Mouse (Mus musculus): Measurements from ENCODE around the gene Tsc22d2. TPM values are rescaled to one million over a fixed set of nuclear protein-coding genes. Genes with fewer than 3 reads are reported as not detected.

The Tsc22d2 gene
- polyA plus RNA-seq (2016; fragmentation: Nextera tagmentation; extraction: Ambion mirVana): 15.1 and 16.9 TPM in 2 replicates

DNA sequence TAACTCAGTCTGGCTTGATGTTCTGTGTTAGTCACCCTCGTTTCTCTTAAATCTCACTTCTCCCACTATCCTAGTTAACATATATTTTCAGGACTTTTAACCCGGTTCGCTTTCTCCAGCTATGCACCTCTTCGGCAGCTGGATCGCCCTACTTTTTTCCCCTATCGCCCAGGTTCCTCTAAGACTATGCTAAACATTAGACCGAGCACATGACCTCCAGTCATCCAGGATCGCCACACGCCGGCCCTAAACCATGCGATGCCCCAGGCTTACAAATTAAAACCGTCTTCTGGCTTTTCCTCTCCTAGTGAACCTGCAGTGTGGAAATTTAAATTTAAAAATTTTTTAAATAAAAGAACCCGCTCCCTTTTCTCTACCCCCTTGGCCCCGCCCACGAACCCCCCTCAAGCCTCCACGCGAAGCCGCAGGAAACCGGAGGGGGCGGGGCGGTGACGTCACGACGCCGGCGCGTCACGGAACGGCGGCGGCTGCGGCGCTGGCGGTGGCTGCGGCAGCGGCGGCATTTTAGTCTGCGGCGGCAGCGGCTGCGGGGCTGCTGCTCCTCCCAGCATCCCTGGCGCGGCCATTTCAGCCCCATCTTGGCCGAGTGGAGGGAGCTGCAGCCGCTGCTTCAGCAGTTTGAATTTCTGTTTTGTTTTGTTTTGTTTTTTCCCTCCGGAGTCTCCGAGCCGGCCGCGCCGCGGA, at the start of gene Tsc22d2:
TSS of gene Tsc22d2 (plus strand) at position 482 of the 705 bp plus-strand sequence.
- Histone ChIP-seq H3K27me3 (no peaks in the 10 kb centered on the region), H3K4me1 (peaks cover 18% of the 10 kb centered on the region), H3K27ac (replicated peaks) (peak within 1 kb of the TSS; percentile 99), H3K9ac (replicated peaks) (peak within 1 kb of the TSS; percentile 99), H3K36me3 (no peaks in the 10 kb centered on the region), H3K4me2 (replicated peaks) (peak within 1 kb of the TSS; percentile 98), H3K4me3 (peak within 1 kb of the TSS; percentile 100), H3K9me3 (no peaks in the 10 kb centered on the region)
- WGBS: under 1% methylated on average over 52 of the region's 52 CpGs
- peak; percentile 73 for ATAC-seq (ENCODE audit: low FRiP score, low read depth)

GRCm38 (mm10) chr3:58366756-58367155, 47.8 kb upstream of the Tsc22d2 start:
- WGBS: 85% methylated on average over 3 of the region's 3 CpGs
- Histone ChIP-seq H3K4me2 (replicated peaks) (no peak overlapping the region), H3K36me3 (no peaks in the 10 kb centered on the region), H3K9me3 (no peaks in the 10 kb centered on the region), H3K27me3 (no peaks in the 10 kb centered on the region), H3K4me1 (peaks cover 3% of the 10 kb centered on the region), H3K4me3 (no peak overlapping the region), H3K27ac (replicated peaks) (no peak overlapping the region), H3K9ac (replicated peaks) (no peak overlapping the region)
- ATAC-seq (ENCODE audit: low FRiP score, low read depth): no peak

- Histone ChIP-seq H3K9ac (replicated peaks) (no peak overlapping the region), H3K4me2 (replicated peaks) (no peak overlapping the region), H3K27ac (replicated peaks) (no peak overlapping the region), H3K4me1 (peaks cover 17% of the 10 kb centered on the region), H3K9me3 (no peaks in the 10 kb centered on the region), H3K4me3 (no peak overlapping the region), H3K27me3 (peaks cover 7% of the 10 kb centered on the region; the same call in 1 of the 2 replicates), H3K36me3 (no peaks in the 10 kb centered on the region)
- no peak for ATAC-seq (ENCODE audit: low FRiP score, low read depth)
- WGBS: 82% methylated on average over 2 of the region's 2 CpGs
Measured at GRCm38 (mm10) chr3:58370811-58371210, 43.7 kb upstream of the Tsc22d2 start.

GRCm38 (mm10) chr3:58372066-58372904, 42.2 kb upstream of the Tsc22d2 start:
- H3K4me2 ChIP-seq (replicated peaks): peak overlapping the region; percentile 42
- H3K27me3 ChIP-seq: peaks cover 7% of the 10 kb centered on the region; the same call in 1 of the 2 replicates
- no peak overlapping the region for H3K4me3 ChIP-seq
- no peak overlapping the region for H3K27ac ChIP-seq (replicated peaks)
- 8% methylated on average over 9 of the region's 9 CpGs for WGBS
- no peaks in the 10 kb centered on the region for H3K9me3 ChIP-seq
- ATAC-seq (ENCODE audit: low FRiP score, low read depth): peak; percentile 92
- peaks cover 17% of the 10 kb centered on the region for H3K4me1 ChIP-seq
- H3K36me3 ChIP-seq: no peaks in the 10 kb centered on the region
- no peak overlapping the region for H3K9ac ChIP-seq (replicated peaks)

DNA sequence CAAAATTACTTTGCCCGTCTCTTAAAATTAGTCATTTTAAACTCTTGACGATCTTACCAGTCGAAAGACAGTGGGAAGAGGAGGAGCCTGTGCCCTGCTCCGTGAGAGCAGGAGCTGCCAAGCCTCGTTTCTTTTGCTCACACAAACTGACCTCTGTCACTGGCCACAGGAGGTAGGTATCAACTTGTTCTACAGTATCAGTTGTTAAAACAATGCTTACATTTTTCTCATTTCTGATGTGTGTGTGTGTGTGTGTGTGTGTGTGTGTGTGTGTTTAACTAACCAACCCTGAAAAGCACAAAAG, 41.7 kb upstream of the Tsc22d2 start:
- 0 out of 2 replicates have a peak, but pooled peaks have one; percentile 50 for ATAC-seq (ENCODE audit: low FRiP score, low read depth)
- Histone ChIP-seq H3K4me3 (no peak overlapping the region), H3K27me3 (peaks cover 7% of the 10 kb centered on the region; the same call in 1 of the 2 replicates), H3K4me2 (replicated peaks) (peak overlapping the region; percentile 42), H3K9ac (replicated peaks) (no peak overlapping the region), H3K9me3 (no peaks in the 10 kb centered on the region), H3K27ac (replicated peaks) (no peak overlapping the region), H3K36me3 (no peaks in the 10 kb centered on the region), H3K4me1 (peaks cover 19% of the 10 kb centered on the region)
- 17% methylated on average over 5 of the region's 5 CpGs for WGBS

DNA sequence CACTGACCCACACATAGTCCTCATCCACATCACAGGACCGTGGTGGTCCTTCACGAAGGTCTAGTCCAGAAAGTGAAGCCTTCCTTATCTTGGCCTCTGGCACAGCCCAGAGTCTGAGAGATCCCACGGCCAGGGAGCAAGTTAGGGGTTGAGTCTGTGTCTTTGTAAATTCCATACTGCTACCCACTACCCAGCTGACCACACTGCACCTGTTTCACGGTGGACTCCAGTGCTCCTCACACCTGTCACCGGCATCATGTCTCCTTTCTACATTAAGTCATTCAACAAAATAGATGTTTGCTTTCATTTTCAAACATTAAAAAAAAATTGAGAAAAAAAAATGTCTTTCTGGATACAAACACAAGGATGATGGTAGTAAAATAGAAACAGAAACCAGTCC, 40.2 kb upstream of the Tsc22d2 start:
- no peak overlapping the region for H3K27ac ChIP-seq (replicated peaks)
- ATAC-seq (ENCODE audit: low FRiP score, low read depth): no peak
- H3K36me3 ChIP-seq: no peaks in the 10 kb centered on the region
- no peak overlapping the region for H3K9ac ChIP-seq (replicated peaks)
- no peak overlapping the region for H3K4me2 ChIP-seq (replicated peaks)
- peaks cover 7% of the 10 kb centered on the region; the same call in 1 of the 2 replicates for H3K27me3 ChIP-seq
- H3K9me3 ChIP-seq: no peaks in the 10 kb centered on the region
- WGBS: 93% methylated on average over 5 of the region's 5 CpGs
- H3K4me1 ChIP-seq: peaks cover 19% of the 10 kb centered on the region
- no peak overlapping the region for H3K4me3 ChIP-seq

DNA sequence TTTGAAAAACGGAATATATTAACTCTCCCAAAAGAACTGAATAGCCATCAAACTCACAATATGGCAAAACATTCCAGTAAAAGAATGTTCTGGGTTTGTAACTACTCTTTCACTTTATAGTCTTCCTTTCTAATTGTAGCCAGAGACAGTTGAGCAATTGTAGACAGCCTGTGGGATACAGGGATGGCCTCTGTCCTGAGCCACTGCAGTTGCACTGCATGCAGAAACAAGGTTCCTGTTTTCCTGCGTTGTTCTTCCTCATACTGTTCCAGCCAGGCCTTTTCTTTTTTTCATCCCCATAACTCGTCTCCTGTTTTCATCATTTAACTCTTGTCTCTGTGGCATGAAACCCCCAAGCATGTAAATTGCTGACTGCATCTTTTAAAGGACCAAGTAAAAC, 37.8 kb upstream of the Tsc22d2 start:
- Histone ChIP-seq H3K4me3 (no peak overlapping the region), H3K27ac (replicated peaks) (no peak overlapping the region), H3K36me3 (no peaks in the 10 kb centered on the region), H3K4me1 (peaks cover 17% of the 10 kb centered on the region), H3K4me2 (replicated peaks) (no peak overlapping the region), H3K27me3 (peaks cover 7% of the 10 kb centered on the region; the same call in 1 of the 2 replicates), H3K9ac (replicated peaks) (no peak overlapping the region), H3K9me3 (no peaks in the 10 kb centered on the region)
- no peak for ATAC-seq (ENCODE audit: low FRiP score, low read depth)
- 68% methylated on average over 3 of the region's 3 CpGs for WGBS

GRCm38 (mm10) chr3:58377589-58378134, 36.9 kb upstream of the Tsc22d2 start:
- peaks cover 7% of the 10 kb centered on the region; the same call in 1 of the 2 replicates for H3K27me3 ChIP-seq

GRCm38 (mm10) chr3:58382676-58383075, 31.8 kb upstream of the Tsc22d2 start:
- no peaks in the 10 kb centered on the region for H3K27me3 ChIP-seq
- no peaks in the 10 kb centered on the region for H3K36me3 ChIP-seq
- no peak overlapping the region for H3K9ac ChIP-seq (replicated peaks)
- 0 out of 2 replicates have a peak, but pooled peaks cover under 1% of the 10 kb centered on the region for H3K4me1 ChIP-seq
- H3K4me2 ChIP-seq (replicated peaks): no peak overlapping the region
- H3K27ac ChIP-seq (replicated peaks): no peak overlapping the region
- no peak for ATAC-seq (ENCODE audit: low FRiP score, low read depth)
- no peak overlapping the region for H3K4me3 ChIP-seq
- WGBS: 92% methylated on average over 1 of the region's 1 CpGs
- H3K9me3 ChIP-seq: no peaks in the 10 kb centered on the region

More at GRCm38 (mm10) chr3:58377589-58378134, 36.9 kb upstream of the Tsc22d2 start:
- 55% methylated on average over 5 of the region's 5 CpGs for WGBS
- H3K4me2 ChIP-seq (replicated peaks): no peak overlapping the region
- H3K4me1 ChIP-seq: peaks cover 8% of the 10 kb centered on the region; the same call in 1 of the 2 replicates
- no peak for ATAC-seq (ENCODE audit: low FRiP score, low read depth)
- no peak overlapping the region for H3K9ac ChIP-seq (replicated peaks)
- no peaks in the 10 kb centered on the region for H3K36me3 ChIP-seq
- H3K9me3 ChIP-seq: no peaks in the 10 kb centered on the region
- no peak overlapping the region for H3K27ac ChIP-seq (replicated peaks)
- no peak overlapping the region for H3K4me3 ChIP-seq

- WGBS: 50% methylated on average over 1 of the region's 1 CpGs
- Histone ChIP-seq H3K27ac (replicated peaks) (no peak overlapping the region), H3K9ac (replicated peaks) (no peak overlapping the region), H3K27me3 (no peaks in the 10 kb centered on the region), H3K4me2 (replicated peaks) (no peak overlapping the region), H3K36me3 (no peaks in the 10 kb centered on the region), H3K4me3 (no peak overlapping the region), H3K4me1 (no peaks in the 10 kb centered on the region), H3K9me3 (no peaks in the 10 kb centered on the region)
- no peak for ATAC-seq (ENCODE audit: low FRiP score, low read depth)
Measured at GRCm38 (mm10) chr3:58385060-58385459, 29.5 kb upstream of the Tsc22d2 start.

DNA sequence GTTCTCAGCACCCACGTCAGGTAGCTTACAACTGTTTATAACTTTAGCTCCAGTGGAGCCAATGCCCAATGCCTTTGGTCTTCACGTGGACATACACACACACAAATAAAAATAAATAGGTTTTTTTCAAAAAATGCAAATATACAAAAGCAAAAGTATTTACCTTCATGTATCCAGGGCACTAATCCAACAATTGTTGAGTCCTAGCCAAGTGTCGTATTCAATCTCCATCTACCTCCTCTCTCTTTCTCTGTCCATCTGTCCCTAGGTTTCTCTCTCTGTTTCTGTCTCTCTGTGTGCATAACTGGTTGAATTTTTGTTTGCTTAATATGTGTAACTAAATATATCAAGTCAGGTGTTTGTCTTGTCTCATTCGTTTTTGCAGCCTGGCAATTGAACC, 25.8 kb upstream of the Tsc22d2 start:
- H3K9me3 ChIP-seq: no peaks in the 10 kb centered on the region
- H3K4me2 ChIP-seq (replicated peaks): no peak overlapping the region
- ATAC-seq (ENCODE audit: low FRiP score, low read depth): no peak
- H3K4me1 ChIP-seq: no peaks in the 10 kb centered on the region
- H3K27me3 ChIP-seq: no peaks in the 10 kb centered on the region
- H3K36me3 ChIP-seq: no peaks in the 10 kb centered on the region
- 85% methylated on average over 4 of the region's 4 CpGs for WGBS
- H3K9ac ChIP-seq (replicated peaks): no peak overlapping the region
- no peak overlapping the region for H3K27ac ChIP-seq (replicated peaks)
- H3K4me3 ChIP-seq: no peak overlapping the region

- 86% methylated on average over 5 of the region's 5 CpGs for WGBS
Measured at GRCm38 (mm10) chr3:58398541-58398940, 16.0 kb upstream of the Tsc22d2 start.

More at GRCm38 (mm10) chr3:58398541-58398940, 16.0 kb upstream of the Tsc22d2 start:
- no peaks in the 10 kb centered on the region for H3K4me1 ChIP-seq
- H3K4me3 ChIP-seq: no peak overlapping the region
- H3K27me3 ChIP-seq: no peaks in the 10 kb centered on the region
- no peaks in the 10 kb centered on the region for H3K9me3 ChIP-seq
- no peak for ATAC-seq (ENCODE audit: low FRiP score, low read depth)
- no peak overlapping the region for H3K27ac ChIP-seq (replicated peaks)
- H3K4me2 ChIP-seq (replicated peaks): no peak overlapping the region
- no peak overlapping the region for H3K9ac ChIP-seq (replicated peaks)
- no peaks in the 10 kb centered on the region for H3K36me3 ChIP-seq

All from midbrain, embryonic 12.5 days (tissue).